Mouse (Mus musculus) 416B (cell line): ENCODE measurements around the gene Map2k5.
A peak's percentile ranks its signal among the peaks of the same experiment; 100 is the strongest.

Source experiments
- DNase-seq: peaks from one replicate; pipeline ENCODE4 v3.0.0; 2011; ENCODE audit warnings: low read depth

Map2k5 gene

DNA sequence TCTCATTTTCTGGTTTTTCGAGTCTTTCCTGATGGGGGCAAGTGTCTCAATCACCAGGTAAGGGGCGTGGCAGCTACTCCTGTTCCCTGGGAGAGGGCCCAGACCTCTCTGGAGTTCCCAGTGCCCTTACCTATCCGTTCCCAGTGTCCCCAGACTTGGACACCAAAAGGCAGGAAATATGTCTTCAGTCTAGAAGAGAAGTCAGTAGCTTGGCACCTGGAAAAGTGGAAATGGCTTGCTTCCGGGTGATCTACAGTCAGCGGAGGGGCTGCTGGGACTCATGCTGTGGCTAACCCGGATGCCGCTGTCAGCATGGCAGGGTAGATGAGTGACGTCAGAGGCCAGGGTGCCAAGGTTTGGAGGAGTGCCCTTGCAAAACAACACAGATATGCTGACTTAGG, 248.1 kb downstream of the Map2k5 start:
- peak; percentile 19 for DNase-seq

DNA sequence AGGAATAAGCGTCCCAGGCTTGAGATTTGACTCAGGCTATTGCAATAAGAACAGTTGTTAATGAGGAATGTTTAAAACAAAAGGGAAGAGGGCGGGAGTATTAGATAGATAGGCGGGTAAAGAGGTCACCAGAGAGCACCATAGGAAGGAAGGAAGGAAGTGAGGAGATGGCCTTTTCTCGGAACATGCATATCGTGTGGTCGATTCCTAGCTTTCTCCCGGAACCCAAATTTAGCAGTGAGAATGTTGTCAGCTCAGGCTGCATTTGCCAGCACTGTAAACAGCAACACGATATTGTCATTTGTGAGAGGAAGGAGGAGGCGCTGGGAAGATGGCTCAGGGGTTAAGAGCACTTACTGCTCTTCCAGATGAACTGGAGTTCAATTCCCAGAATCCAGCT, 253.2 kb downstream of the Map2k5 start:
- no peak for DNase-seq

DNA sequence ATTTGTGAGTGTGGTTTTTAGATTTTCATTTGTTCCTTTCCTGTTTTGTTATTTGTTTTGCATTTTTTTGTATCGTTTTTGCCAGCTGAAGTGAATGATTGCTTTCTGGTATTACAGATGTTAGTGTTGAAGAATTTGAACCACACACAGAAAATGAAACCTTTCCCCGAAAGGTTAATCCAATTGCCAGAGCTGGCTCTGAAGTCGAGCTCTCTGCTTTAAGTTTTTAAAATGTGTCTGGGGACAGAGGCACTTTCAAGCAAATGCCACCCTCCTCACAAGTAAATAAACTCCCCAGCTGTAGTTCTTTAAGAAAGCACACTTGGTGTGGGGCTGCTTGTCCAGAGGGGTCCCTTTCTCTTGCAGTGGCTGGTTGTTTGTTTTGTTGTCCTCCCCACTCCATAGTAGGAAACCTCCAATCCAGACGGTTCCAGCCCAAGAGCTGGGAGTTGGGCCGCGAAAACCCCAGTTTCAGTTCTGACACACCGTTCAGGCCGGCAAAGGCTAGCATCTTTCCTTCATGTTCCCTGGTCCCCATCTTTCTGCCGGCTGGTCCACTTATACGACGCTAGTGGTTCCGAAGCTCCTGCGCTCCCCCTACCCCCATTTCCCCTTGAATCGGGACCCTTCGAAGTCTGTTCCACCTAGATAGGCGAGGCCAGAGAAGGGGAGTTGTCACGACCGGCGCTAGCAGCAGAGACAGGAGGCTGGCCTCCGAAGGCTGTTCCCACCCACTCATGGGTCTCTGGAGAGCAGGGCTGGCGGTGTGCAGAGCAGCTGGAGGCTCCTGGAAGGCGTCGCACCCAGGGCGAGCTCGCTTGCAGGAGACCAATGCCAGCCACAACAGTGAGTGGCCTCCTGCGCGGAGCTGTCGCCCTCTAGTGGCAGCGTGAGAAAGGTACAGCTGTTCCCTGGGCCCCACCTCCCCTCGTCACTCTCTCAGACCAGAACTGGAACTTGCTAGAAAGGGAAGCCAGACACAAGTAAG, 254.0 kb downstream of the Map2k5 start:
- peak; percentile 89 for DNase-seq

DNA sequence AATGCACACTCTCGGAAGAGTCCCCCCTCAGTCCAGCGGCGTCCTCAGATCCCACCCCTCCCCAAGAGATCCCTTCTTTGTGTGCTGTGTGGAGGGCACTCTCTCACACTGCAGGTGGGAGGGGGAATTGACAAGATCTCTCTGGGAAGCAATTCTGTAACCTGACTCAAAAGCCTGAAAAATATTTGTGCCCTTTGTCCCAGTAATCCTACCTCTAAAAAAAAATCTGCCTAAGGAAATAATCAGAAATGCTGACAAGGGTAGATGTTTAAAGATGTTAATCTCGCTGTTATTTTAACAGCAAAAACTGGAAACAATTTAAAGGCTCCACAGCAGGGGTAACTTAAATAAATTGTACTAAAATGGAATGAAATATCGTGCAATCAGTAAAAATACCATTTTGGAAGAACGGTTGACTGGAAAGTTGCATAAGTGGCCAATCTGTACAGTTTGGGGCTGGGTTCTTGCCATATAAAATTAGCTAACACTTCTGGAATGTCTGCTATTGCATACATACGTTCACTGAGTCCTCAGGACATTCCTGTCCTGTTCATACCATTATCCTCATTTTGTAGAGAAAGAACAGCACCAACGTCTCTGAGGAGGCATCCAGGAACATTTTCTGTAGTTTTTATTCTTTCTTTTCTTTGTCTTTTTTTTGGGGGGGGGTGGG, 255.4 kb downstream of the Map2k5 start:
- DNase-seq: no peak

DNA sequence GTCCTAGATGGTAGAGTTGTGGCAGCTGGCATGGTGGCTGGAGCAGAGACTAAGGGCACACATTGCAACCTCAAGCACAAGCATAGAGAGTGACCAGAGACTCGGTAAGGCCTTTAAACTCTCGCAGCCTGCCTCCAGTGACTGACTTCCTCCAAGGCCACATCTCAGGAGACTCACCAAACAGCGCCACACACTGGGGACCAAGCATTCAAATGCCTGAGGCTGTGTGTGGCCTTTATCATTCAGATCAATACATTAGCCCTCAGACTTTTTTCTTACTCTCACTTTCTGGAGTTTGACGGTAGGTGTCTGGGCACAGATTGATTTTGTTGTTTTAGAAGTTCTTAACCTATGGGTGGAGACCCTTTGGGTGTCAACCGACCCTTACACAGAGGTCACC, 259.3 kb downstream of the Map2k5 start:
- peak; percentile 15 for DNase-seq
